Mouse (Mus musculus) right cerebral cortex, adult 18-20 months (tissue): ENCODE data around the gene Clcn7.
"Not testable (repeated sequence)": the region's sequence is repeated elsewhere in the genome, so short reads cannot be mapped to it uniquely, and the experiment has no call there.

Experiments used
- DNase-seq: peaks from one replicate; pipeline ENCODE4 v3.0.0; 2022; ENCODE audit warnings: mixed read lengths

Gene Clcn7

GRCm38 (mm10) chr17:25133275-25133698 is at the start of gene Clcn7:
Clcn7 (plus strand) TSS chr17:25133391.
- peak; percentile 97 for DNase-seq

- no peak for DNase-seq
Observed at GRCm38 (mm10) chr17:25083444-25083931, 49.7 kb upstream of the Clcn7 start, which contains the start of gene Tmem204. Tmem204 (minus strand) TSS chr17:25083591.

GRCm38 (mm10) chr17:25084835-25085385 is 48.3 kb upstream of the Clcn7 start:
- DNase-seq: no peak

GRCm38 (mm10) chr17:25086724-25087123 is 46.5 kb upstream of the Clcn7 start:
- no peak for DNase-seq

GRCm38 (mm10) chr17:25089158-25089557 is 44.0 kb upstream of the Clcn7 start:
- DNase-seq: no peak

GRCm38 (mm10) chr17:25090450-25090849 is 42.7 kb upstream of the Clcn7 start:
- DNase-seq: no peak

GRCm38 (mm10) chr17:25096221-25096620 is 37.0 kb upstream of the Clcn7 start:
- no peak for DNase-seq

- DNase-seq: no peak
Observed at GRCm38 (mm10) chr17:25100052-25100451, 33.1 kb upstream of the Clcn7 start.

GRCm38 (mm10) chr17:25101338-25101737 is 31.9 kb upstream of the Clcn7 start:
- DNase-seq: no peak

- DNase-seq: no peak
Observed at GRCm38 (mm10) chr17:25107786-25108185, 25.4 kb upstream of the Clcn7 start.

GRCm38 (mm10) chr17:25109578-25109977 is 23.6 kb upstream of the Clcn7 start:
- DNase-seq: no peak

GRCm38 (mm10) chr17:25110590-25110989 is 22.6 kb upstream of the Clcn7 start:
- DNase-seq: no peak

GRCm38 (mm10) chr17:25111220-25111619 is 22.0 kb upstream of the Clcn7 start:
- no peak for DNase-seq

GRCm38 (mm10) chr17:25111739-25112422 is 21.3 kb upstream of the Clcn7 start:
- DNase-seq: peak; percentile 56

- DNase-seq: no peak
Observed at GRCm38 (mm10) chr17:25112423-25112810, 20.8 kb upstream of the Clcn7 start.

GRCm38 (mm10) chr17:25114908-25115645 is 18.1 kb upstream of the Clcn7 start:
- no peak for DNase-seq

GRCm38 (mm10) chr17:25115664-25116432 is 17.3 kb upstream of the Clcn7 start, which contains the start of gene Telo2:
Telo2 (minus strand) TSS chr17:25115967.
- peak; percentile 92 for DNase-seq

- no peak for DNase-seq
Observed at GRCm38 (mm10) chr17:25117263-25117662, 15.9 kb upstream of the Clcn7 start.

GRCm38 (mm10) chr17:25120406-25120805 is 12.8 kb upstream of the Clcn7 start, which contains the start of gene Ptx4:
Ptx4 (plus strand) TSS chr17:25120760.
- DNase-seq: no peak

GRCm38 (mm10) chr17:25123979-25124378 is 9.2 kb upstream of the Clcn7 start:
- no peak for DNase-seq

GRCm38 (mm10) chr17:25125442-25126060 is 7.6 kb upstream of the Clcn7 start:
- not testable (repeated sequence) for DNase-seq

GRCm38 (mm10) chr17:25127079-25127478 is 6.1 kb upstream of the Clcn7 start:
- DNase-seq: no peak
